Mouse (Mus musculus): ENCODE data around the gene Zfp592.

Gene Zfp592

DNA sequence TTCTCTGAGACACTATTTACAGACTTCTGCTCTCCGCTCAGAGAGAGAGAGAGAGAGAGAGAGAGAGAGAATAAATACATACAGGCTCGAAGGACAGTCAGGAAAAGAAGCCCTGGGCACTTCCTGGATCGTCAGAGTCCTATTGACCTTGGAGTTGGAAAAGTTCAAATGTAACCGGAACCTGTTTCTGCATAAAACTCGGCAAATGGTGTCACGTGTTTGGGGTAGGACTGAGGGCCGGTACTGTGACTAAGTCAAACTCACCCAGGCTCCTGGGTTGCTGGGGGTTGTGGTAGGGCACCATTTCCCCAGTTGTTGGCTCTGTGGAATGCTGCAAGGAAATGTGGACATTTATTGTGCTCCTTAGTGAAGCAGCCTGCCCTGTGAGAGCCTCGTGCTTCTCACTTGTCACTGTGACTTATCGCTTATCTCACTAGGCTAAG lies 65.3 kb downstream of the Zfp592 start:
- no peak for DNase-seq

DNA sequence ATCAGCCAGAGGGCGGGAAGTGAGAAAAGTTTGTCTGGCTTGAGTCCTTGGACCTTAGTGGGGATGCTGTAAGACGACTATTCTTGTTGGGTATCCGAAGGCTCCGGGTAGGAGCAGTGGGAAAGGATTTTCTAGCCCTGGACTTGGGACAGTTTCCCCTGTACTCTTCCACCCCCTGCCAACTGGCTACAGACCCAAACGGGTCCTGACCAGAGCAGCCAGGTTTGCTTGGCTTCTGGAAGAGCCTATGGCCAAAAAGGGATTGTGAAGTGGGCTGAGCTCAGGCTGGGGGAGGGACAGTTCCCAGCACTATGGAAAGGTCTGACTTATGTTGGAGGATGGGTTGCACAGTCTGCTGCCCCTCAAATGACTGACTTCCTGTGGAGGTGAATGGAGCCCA lies 65.9 kb downstream of the Zfp592 start:
- DNase-seq, result no peak

DNA sequence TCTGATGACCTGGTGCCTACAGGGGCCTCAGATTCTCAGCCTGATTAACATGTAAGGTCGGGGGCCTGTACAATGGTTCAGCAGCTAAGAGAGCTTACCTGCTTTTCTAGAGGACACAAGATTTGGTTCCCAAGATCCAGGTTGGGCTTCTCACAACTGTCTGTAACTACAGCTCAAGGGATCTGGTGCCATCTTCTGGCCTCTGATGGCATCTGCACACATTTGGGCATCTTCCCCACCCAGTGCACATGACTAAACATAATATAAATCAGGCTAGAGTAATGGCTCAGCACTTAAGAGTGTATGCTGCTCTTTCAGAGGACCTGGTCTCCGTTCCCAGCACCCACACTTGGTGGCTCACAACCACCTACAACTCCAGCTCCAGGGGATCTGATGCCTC lies 67.4 kb downstream of the Zfp592 start:
- peak in 1 of 2 experiments; percentile 20 for DNase-seq

DNA sequence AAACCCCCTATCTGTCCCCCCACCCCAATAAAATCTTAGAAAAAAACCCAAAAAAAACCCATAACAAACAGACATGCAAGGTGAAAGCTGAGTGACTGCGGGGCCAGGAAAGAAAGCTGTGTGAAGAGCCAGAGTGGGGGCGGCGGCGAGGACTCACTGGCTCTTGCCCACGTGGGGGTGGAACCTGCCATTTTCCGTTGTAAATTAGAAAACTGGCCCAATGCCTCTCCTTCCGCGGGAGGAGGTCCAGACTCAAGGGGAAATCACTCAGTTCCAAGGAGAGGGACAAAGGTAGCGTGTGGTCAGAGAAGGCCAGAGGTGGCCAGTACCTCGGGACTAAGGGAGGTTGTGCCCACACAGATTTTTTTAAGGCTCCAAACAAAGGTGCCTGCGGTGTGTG lies 68.5 kb downstream of the Zfp592 start:
- DNase-seq, result no peak

DNA sequence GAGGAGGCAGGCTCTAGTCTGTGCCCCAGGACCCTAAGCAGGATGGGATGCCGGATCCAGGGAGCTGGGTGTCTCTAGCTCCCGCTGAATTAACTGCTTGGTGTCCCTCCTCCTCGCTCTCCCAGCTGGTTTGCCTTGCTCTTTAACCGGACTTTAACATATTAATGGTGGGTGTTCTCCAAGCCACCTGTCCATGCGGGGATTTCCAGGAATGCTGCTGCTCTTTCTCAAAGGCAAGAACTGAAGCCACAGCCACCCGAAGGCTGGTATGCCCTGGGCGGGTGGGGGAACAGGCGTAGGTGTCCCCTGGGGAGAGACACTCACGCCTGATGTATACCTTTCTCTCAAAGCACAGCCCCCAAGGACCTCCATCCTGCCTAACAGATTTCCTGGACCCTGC lies 69.9 kb downstream of the Zfp592 start:
- DNase-seq, result no peak

DNA sequence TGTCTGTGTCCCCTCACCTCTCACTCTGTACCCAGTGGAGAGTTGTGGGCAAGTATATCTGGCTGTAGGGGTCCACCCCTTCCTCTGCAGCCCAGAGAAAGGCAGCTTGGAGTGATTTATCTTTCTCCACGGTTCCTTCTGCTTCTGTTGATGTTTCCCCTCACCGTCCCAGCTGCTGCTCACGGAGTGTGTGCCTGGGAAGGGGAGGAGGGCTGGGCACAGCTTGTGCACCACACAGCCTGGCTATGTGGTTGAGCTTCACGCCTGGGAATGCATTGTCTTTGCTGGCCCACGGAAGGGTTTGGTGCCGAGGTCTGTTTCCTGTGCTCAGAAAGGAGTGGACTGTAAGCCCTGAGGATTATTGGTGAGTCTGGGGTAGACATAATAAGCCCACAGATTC lies 73.2 kb downstream of the Zfp592 start:
- DNase-seq, result no peak

DNA sequence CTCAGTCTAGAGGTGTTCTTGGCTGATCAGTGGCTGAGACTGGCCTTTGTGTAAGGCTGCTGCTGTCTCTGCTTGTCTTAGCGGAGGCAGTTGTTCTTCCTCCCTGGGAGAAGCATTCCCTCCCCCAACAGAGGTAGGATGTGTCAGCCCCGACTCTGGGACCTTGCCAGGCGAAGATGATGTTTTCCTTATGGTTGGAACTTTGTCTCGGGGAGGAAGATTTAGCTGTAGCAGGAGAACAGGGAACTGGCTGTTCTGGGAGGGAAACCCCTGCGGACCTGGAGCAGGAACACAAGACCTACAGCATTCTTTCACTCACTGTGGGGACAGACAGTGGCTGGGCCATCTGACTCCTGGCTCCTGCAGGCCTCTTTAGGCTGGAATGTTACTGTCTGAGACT lies 79.0 kb downstream of the Zfp592 start:
- peak; percentile 38 to 65 for DNase-seq

DNA sequence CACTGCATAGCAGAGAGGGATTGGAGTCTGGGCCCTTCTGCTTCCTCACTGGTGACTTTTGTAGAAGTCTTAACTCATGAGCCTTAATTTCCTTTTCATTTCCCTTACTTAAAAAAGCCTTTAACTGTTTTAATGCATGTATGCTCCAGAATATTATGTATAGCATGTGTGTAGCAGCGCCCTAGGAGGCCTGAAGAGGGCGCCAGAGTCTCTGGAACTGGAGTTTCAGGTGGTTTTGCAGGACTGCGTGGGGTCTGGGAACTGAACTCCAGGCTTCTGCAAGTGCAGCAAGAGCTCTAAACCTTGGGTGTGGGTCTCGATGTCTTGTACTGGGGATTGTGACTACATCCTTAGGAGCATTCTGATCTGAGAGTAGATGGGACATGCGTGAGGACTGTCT lies 79.8 kb downstream of the Zfp592 start:
- DNase-seq, result no peak

DNA sequence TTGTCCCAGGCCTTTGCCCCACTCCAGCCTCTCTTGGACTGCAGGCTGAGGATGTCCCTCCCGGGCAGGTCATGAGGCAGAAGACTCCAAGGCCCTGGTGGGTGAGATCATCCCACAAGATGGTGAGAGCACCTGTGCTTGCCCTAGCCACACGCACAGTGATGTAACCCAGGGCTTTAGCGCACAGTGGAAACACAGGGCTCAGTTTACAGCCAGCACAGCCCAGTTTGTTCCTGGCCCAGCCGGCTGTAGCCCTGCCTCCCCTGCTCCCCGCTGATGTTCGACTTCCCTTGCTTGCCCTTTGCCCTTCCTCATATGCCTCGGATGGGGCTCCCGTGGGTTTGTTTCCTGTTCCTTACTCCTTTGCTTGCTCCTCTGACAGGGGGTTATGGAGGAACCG lies 81.1 kb downstream of the Zfp592 start:
- no peak for DNase-seq

DNA sequence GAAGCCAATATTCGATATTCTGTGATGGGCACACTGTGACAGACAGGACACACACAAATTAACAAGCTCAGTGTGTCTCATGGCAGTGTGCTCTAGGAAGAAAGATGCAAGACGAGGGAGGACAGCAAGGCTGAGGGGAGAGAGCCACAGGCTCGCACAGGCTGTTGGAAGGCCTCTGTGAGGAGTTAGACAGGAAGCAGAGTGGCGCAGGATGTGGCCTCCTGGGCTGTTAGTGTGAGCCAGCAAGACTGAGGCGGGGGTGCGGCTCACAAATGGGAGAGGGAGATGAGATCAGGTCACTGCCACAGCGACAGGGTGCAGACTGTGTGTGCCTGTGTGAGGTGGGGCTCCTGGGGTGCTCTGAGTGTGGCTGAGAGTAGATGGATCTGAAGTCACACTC lies 81.8 kb downstream of the Zfp592 start:
- no peak for DNase-seq

DNA sequence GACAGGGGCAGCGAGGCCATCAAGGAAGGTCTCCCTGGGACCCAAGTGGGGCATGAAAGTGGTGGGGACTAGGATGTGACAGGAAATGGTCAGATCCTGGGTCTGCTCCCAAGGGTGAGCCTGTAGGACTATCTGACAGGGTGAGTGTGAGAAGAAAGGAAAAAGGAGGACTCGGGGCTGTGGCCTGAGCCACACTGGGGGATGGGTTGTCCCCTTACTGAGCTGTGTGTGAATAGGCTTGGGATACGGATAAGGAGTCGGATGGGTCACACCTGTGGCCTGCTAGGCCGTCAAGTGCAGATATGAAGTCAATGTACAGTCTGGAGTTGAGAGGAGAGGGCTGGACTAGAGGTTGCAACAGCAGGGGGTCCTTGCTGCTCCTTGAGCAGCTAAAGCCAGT lies 82.3 kb downstream of the Zfp592 start:
- no peak for DNase-seq

DNA sequence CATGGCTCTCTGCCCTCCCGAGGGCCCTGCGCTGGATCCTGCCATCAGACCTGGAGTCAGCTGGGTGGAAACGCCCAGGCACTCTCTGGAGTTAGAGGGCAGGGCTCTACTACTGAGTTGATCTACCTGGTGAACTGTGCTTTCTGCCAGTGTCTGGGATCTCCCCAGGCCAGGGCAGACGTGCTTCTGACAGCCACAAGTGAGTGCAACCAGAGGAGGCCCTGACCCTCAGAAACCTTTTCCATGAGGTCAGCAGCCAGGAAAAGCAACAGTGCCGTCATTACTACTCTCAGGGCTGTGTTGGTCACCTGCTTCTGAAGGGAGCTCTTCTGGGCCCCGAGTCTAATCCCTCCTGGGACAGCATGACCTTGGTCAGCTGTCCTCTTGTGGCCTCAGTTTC lies 83.5 kb downstream of the Zfp592 start:
- no peak for DNase-seq

DNA sequence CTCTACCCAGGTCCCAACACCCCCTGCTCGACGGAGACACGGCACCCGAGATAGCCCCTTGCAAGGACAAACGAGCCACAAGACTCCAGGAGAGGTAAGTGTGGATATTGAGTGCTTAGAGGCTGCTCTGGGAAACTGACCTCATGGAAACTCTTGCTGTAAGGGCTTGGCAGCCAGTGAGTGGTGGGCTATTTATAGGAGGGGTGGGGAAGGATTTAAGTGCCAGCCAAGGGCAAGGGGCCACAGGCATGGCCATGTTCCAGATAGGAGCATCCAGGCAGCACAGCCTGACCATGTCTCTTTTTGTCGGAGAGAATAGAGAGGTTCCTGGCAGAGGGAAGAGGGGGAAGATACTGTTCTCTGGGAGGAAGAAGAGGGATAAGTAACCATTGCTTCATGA lies 85.3 kb downstream of the Zfp592 start:
- no peak for DNase-seq

DNA sequence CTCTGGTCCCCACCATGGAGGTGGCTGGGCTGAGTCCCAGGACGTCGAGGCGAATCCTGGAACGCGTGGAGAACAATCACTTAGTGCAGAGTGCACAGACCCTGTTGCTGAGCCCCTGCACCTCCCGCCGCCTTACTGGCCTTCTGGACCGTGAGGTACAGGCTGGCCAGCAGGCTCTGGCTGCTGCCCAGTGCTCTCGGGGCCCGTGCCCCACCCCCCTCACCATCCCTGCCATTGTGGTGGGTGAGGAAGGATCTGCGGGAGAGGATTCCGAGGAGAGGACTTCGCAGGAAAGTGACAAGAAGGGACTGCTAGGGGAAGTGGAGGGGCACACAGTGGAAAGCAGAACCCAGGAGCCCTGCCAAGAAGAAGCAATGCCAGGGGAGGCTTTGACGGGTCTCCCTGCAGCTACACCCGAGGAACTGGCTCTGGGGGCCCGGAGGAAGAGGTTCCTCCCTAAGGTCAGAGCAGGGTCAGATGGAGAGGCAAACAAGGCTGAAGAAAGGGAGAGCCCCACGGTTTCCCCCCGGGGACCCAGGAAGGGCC lies 100.0 kb downstream of the Zfp592 start:
- DNase-seq, result no peak

DNA sequence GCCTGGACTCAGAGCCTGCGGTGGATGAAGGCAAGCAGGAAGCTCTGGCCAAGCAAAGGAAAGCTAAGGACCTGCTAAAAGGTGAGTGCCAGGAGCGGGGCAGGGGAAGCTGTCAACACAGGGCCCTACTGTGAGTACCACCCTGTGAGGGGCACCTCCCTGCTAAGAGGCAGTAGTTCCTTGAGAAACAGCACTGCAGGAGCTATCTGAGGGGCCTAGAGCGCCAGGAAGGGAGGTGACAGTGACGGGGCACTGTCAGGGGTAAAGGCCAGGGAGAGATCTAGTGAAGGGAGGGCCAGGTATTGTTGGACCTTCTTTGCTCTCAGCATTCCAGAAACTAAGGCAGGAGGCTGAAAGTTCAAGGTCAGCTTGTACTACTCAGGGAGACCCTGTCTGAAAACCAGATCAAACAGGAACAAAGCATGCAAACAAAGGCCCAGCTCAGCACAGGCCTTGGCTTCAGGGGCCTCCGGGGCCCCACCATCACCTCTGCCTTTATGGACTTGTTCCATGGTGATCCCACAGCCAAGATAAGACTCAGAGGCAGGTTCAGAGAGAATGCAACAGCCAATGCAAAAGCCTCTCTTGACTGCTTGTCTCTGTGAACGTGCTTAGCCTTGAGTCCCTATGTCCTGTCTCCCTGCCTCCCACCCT lies 100.8 kb downstream of the Zfp592 start:
- no peak for DNase-seq

Data from lung, adult 18-20 months (tissue).